Mouse (Mus musculus) hematopoietic multipotent progenitor cell, adult 10-12 weeks (in vitro differentiated cells): ENCODE results near the gene Entpd1. TPM values are rescaled to one million over a fixed set of nuclear protein-coding genes. Genes with fewer than 3 reads are reported as not detected.

Source experiments
- polyA plus RNA-seq: library from polyadenylated mRNA; stranded (reverse); fragments of >175 nt; gene quantifications from 2 replicates; pipeline ENCODE4 v1.2.3, GENCODE M21; 2012; ENCODE audit warnings: low replicate concordance

Gene Entpd1
- polyA plus RNA-seq, result 17.2 and 56.2 TPM in 2 replicates

DNA sequence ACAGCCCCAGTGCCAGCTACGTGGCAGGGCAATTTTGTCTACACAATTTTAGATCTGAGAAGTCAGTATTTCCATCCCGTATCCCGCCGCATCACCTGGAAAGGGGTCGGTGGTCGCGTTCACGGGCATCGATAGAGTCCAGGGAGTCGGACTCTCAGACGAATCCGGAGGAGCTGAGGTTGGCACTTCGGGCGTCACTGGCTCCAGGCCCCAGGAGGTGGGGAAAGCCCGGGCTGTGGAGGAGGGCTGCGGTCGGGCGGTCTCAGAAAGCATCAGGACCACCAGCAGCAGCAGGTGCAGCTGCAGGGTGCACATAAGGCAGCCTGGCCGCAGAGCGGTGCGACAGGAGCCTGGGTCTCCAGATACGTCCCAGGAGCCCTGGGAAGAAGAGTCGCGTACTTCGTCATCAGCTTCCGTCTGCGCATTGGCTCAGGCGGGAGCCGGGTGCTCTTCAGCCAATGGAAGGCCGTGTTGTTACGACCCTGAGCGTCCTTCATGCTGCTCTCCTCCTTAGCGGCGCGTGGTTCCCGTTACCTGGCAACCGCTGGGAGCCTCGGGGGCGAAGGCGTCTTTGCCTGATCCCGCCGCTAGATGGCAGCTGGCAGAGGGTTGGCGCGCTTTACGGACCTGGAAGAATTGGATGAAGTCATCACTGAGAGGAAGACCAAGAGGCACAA lies at the start of gene Entpd1, which contains the start of gene Tctn3:
Entpd1 (plus strand) TSS at position 537 of the 677 bp plus-strand sequence.
Tctn3 (minus strand) TSS at position 404 of the 677 bp plus-strand sequence.

DNA sequence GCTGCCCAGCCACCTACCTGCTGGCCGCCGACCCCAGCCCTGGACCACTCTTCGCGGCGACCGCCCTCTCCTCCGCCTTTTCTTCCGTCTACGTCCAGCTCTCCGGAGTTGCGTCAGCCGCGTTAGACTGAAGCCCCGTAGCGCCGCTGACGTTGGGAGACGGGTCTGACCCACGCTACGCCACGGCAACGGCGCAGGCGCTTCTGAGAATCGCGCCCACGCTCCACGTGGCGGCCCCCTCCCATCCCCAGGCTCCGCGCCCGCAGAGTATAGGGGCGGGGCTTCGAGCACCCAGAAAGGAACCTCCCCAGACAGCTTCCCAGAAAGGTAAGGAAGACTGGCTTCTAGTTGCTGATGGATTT lies 23.9 kb upstream of the Entpd1 start, which contains the start of gene Aldh18a1:
Aldh18a1 (minus strand) TSS at position 171 of the 362 bp plus-strand sequence.

GRCm38 (mm10) chr19:40748559-40748958 lies 136.4 kb downstream of the Entpd1 start, which contains the start of gene Cc2d2b:
TSS of gene Cc2d2b (plus strand) at chr19:40748753.

Other genes starting within 250 kb of the Entpd1 start
- gene Sorbs1, start 98.6 kb upstream of the Entpd1 start, polyA plus RNA-seq, result 3.2 and 3.6 TPM in 2 replicates
- gene Aldh18a1, start 23.9 kb upstream of the Entpd1 start, polyA plus RNA-seq, result 3.8 and 8.9 TPM in 2 replicates
- gene Tctn3, start 133 bp upstream of the Entpd1 start, polyA plus RNA-seq, result 14.6 and 16.7 TPM in 2 replicates
- not detected in 2 replicates for gene Cc2d2b, start 136.4 kb downstream of the Entpd1 start, polyA plus RNA-seq
- gene Ccnj, start 218.9 kb downstream of the Entpd1 start, polyA plus RNA-seq, result 3.3 and 3.6 TPM in 2 replicates